Mouse (Mus musculus): Measurements from ENCODE around the gene Fstl5. TPM values are rescaled to one million over a fixed set of nuclear protein-coding genes. Genes with fewer than 3 reads are reported as not detected.
"Not testable (repeated sequence)": the region's sequence is repeated elsewhere in the genome, so short reads cannot be mapped to it uniquely, and the experiment has no call there.

The Fstl5 gene
- total and polyA plus RNA-seq, 2 experiments from 2014 or later, result 46.2 to 60.9 TPM

DNA sequence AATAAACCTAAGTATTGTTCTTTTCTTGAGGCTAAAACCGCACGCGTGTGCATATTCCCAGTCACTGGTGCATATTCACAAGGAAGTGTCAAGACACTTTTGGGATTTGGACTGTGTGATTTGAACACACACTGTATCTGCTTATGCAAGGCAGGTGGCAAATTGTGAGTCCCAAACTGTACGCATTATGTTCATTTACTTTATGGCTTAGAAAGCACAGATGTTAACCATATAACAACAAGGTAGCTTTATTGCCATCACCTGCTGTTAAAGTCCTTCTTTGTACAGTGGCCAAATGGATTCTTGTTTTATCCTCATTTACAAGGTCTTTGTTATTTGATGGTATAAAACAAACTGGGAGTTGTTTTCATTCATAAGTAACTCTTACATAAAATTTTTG, 295.8 kb downstream of the Fstl5 start:
- Histone ChIP-seq H3K4me3 (ENCODE audit: low read depth, low read length) (no peak overlapping the region), H3K36me3 (ENCODE audit: insufficient read depth, low read length) (no peaks in the 10 kb centered on the region), H3K9ac (replicated peaks; ENCODE audit: low read length, poor library complexity, severe bottlenecking) (no peak overlapping the region), H3K27me3 (ENCODE audit: insufficient read depth, low read length) (no peaks in the 10 kb centered on the region), H3K4me2 (ENCODE audit: low read depth, low read length, poor library complexity, severe bottlenecking) (no peak overlapping the region), H3K27ac (ENCODE audit: low read depth, low read length) (no peak overlapping the region), H3K9me3 (ENCODE audit: low read length) (no peaks in the 10 kb centered on the region), H3K4me1 (ENCODE audit: insufficient read depth, low read length) (no peaks in the 10 kb centered on the region)
- TF ChIP-seq CTCF (IDR thresholded peaks at IDR 0.05), result no peak
- no peak for DNase-seq (ENCODE audit: low spot score)
- ATAC-seq (ENCODE audit: low FRiP score), result no peak
- 96% methylated on average over 4 of the region's 4 CpGs for WGBS

DNA sequence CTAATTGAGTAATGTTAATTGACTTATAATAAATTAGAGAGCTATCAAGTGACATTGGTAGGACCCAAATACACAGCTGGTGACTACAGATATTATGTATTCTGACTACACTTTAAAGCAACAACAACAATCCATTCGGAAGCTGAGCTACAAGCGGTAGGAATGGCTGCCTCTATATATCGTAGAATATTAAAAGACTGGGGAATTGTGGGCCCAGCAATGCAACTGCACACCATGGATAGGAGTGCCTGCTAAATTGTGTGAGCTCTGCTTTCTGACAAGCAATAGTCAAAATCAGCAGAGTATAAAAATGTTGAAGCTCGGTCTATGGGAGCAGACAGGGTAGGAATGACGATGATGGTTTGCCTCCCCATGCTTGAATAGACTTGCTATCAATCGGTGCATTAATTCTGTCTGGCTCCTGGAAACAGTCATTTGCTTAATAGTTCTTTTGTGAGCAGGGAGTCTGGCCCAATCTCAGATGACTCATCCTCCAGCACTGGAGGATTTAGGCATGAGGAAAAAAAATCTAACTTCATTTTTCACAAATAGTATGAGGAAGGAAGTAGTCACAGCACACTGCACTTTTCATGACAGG, 354.8 kb downstream of the Fstl5 start:
- DNase-seq (ENCODE audit: low spot score) (peak; percentile 24), ATAC-seq (ENCODE audit: low FRiP score) (no peak)
- Histone ChIP-seq H3K27me3 (ENCODE audit: insufficient read depth, low read length) (no peaks in the 10 kb centered on the region), H3K4me2 (ENCODE audit: low read depth, low read length, poor library complexity, severe bottlenecking) (no peak overlapping the region), H3K9me3 (ENCODE audit: low read length) (no peaks in the 10 kb centered on the region), H3K9ac (replicated peaks; ENCODE audit: low read length, poor library complexity, severe bottlenecking) (no peak overlapping the region), H3K27ac (ENCODE audit: low read depth, low read length) (no peak overlapping the region), H3K4me1 (ENCODE audit: insufficient read depth, low read length) (no peaks in the 10 kb centered on the region), H3K4me3 (ENCODE audit: low read depth, low read length) (no peak overlapping the region), H3K36me3 (ENCODE audit: insufficient read depth, low read length) (no peaks in the 10 kb centered on the region)
- 87% methylated on average over 6 of the region's 6 CpGs for WGBS
- no peak for TF ChIP-seq CTCF (IDR thresholded peaks at IDR 0.05)

DNA sequence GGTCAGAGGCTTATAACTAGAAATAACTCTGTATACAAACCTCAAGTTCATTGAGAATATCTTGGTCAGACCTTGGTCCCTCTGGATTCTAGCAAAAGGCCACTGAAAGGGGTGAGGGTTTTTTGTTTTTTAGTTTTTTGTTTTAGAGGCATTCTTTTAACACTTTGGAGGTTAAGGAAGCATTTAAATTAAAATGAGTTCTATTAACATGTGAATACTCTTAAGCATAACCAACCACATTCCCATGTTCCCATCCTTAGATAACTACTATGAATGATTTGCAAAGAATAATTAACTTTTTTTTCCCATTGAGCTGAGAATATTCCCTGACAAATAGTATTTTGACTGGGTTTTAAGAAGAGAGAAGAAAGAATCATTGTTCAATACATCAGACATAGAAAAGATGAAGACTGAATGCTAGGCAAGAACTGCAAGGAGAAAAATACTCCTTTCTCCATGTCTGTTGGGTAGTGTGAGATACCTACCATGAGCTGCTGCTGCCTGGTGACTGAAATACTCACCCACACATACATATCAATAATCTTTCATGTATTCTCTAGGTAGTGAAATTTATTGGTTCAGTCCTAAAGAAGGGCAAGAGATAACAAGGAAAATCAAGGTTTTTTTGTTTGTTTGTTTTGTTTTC, 393.3 kb downstream of the Fstl5 start:
- no peak overlapping the region for H3K4me2 ChIP-seq (ENCODE audit: low read depth, low read length, poor library complexity, severe bottlenecking)
- no peaks in the 10 kb centered on the region for H3K36me3 ChIP-seq (ENCODE audit: insufficient read depth, low read length)
- H3K9me3 ChIP-seq (ENCODE audit: low read length), result no peaks in the 10 kb centered on the region
- no peak for ATAC-seq (ENCODE audit: low FRiP score)
- DNase-seq (ENCODE audit: low spot score), result no peak
- H3K9ac ChIP-seq (replicated peaks; ENCODE audit: low read length, poor library complexity, severe bottlenecking), result no peak overlapping the region
- no peak overlapping the region for H3K4me3 ChIP-seq (ENCODE audit: low read depth, low read length)
- H3K4me1 ChIP-seq (ENCODE audit: insufficient read depth, low read length), result no peaks in the 10 kb centered on the region
- no peaks in the 10 kb centered on the region for H3K27me3 ChIP-seq (ENCODE audit: insufficient read depth, low read length)
- no peak overlapping the region for H3K27ac ChIP-seq (ENCODE audit: low read depth, low read length)
- no peak for TF ChIP-seq CTCF (IDR thresholded peaks at IDR 0.05)

DNA sequence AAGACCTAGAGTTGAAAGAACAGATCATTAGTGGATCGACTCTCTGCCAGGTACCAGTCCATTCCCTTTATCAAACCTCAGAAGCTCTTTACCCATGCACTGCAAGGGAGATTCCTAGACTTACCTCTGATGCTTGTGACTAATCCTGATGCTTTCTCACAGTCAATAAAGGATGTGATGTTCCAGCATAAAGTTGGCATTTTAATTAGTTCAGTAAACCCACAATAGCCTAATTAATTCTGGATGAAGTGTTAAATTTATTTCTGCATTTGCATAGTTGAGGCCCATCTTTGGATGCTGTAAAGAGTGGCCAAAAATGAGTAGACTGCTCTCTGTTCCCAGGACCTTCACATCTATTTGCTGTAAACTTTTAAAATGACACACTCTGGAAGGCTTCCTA, 394.1 kb downstream of the Fstl5 start:
- DNase-seq (ENCODE audit: low spot score) (no peak), ATAC-seq (ENCODE audit: low FRiP score) (no peak)
- Histone ChIP-seq H3K36me3 (ENCODE audit: insufficient read depth, low read length) (no peaks in the 10 kb centered on the region), H3K4me2 (ENCODE audit: low read depth, low read length, poor library complexity, severe bottlenecking) (no peak overlapping the region), H3K4me3 (ENCODE audit: low read depth, low read length) (no peak overlapping the region), H3K4me1 (ENCODE audit: insufficient read depth, low read length) (no peaks in the 10 kb centered on the region), H3K27me3 (ENCODE audit: insufficient read depth, low read length) (no peaks in the 10 kb centered on the region), H3K9ac (replicated peaks; ENCODE audit: low read length, poor library complexity, severe bottlenecking) (no peak overlapping the region), H3K9me3 (ENCODE audit: low read length) (no peaks in the 10 kb centered on the region), H3K27ac (ENCODE audit: low read depth, low read length) (no peak overlapping the region)
- 68% methylated on average over 1 of the region's 1 CpGs for WGBS
- TF ChIP-seq CTCF (IDR thresholded peaks at IDR 0.05), result no peak

DNA sequence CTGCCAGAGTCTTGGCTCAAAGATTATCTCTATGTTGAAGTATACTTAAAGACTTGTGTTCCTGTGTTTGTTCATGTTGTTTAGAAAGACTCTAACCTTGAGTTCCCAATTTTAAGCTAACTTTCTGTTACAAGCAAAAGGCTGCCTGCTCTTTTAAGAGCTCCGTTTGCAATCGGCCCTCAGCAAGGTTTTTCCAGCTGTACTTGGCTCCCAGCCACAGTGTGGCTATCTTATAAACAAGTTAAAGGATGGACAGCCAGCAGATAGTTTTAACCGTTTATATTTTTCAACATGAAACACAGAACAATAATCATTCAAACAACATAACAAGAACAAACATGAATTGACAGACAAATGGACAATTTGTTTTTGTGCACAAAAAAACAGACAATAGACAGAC, 433.8 kb downstream of the Fstl5 start:
- H3K27ac ChIP-seq (ENCODE audit: low read depth, low read length); H3K27me3 ChIP-seq (ENCODE audit: insufficient read depth, low read length); H3K9me3 ChIP-seq (ENCODE audit: low read length); H3K4me3 ChIP-seq (ENCODE audit: low read depth, low read length); DNase-seq (ENCODE audit: low spot score); ATAC-seq (ENCODE audit: low FRiP score); H3K36me3 ChIP-seq (ENCODE audit: insufficient read depth, low read length); H3K4me2 ChIP-seq (ENCODE audit: low read depth, low read length, poor library complexity, severe bottlenecking); H3K9ac ChIP-seq (replicated peaks; ENCODE audit: low read length, poor library complexity, severe bottlenecking); H3K4me1 ChIP-seq (ENCODE audit: insufficient read depth, low read length): not testable (repeated sequence)
- WGBS, result 82% methylated on average over 3 of the region's 3 CpGs

DNA sequence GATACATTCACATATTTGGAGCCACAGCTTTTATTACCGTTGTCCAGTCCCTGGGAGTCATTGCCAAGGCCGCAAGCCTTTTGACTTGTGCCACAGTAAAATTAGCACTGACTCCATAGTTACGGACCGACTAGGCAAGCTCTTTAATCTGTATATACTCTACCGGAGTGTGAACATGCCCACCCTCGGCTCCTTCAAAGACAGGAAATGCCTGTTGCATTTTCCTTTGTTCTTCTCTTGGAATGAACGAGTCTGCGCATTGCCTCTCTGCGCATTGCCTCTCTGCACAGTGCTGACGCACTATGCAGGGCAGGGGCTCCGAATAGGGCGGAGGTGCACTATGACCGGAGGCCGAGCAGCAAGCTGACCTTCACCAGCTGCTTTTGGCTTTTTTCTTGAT, 434.7 kb downstream of the Fstl5 start:
- Histone ChIP-seq H3K4me1 (ENCODE audit: insufficient read depth, low read length) (no peaks in the 10 kb centered on the region), H3K9me3 (ENCODE audit: low read length) (no peaks in the 10 kb centered on the region), H3K4me2 (ENCODE audit: low read depth, low read length, poor library complexity, severe bottlenecking) (no peak overlapping the region), H3K4me3 (ENCODE audit: low read depth, low read length) (no peak overlapping the region), H3K36me3 (ENCODE audit: insufficient read depth, low read length) (no peaks in the 10 kb centered on the region), H3K9ac (replicated peaks; ENCODE audit: low read length, poor library complexity, severe bottlenecking) (no peak overlapping the region), H3K27ac (ENCODE audit: low read depth, low read length) (no peak overlapping the region), H3K27me3 (ENCODE audit: insufficient read depth, low read length) (no peaks in the 10 kb centered on the region)
- no peak for ATAC-seq (ENCODE audit: low FRiP score)
- TF ChIP-seq CTCF (IDR thresholded peaks at IDR 0.05), result no peak
- DNase-seq (ENCODE audit: low spot score), result no peak
- WGBS, result 95% methylated on average over 14 of the region's 14 CpGs

Measured in midbrain, postnatal 0 days (tissue).